Mouse (Mus musculus) regulatory T cell (primary cell): ENCODE results near the gene Hist1h2ae.

ENCODE experiments used
- in situ Hi-C: fragments of 300-600 bp; cut with MboI, MseI; formaldehyde crosslinking; loops from one replicate; pipeline ENCODE4 v1.15.1; 2025; ENCODE audit warnings: high pct_unique_total_duplicates

Hist1h2ae gene

GRCm38 (mm10) chr13:23529480-23530165 lies 41.4 kb downstream of the Hist1h2ae start:
- in situ Hi-C loops: loop anchor here (5.0 to 10.0 kb wide), 3 partner anchors 55 to 1817 kb away; partner anchors contain the start of genes Hist1h2ah, Hist1h2bk and Hist1h4d

GRCm38 (mm10) chr13:23529005-23529404 lies 42.0 kb downstream of the Hist1h2ae start:
- in situ Hi-C loops: no loop called here

- in situ Hi-C loops: no loop called here
Observed at GRCm38 (mm10) chr13:23526312-23526711, 44.7 kb downstream of the Hist1h2ae start.

- in situ Hi-C loops: no loop called here
Observed at GRCm38 (mm10) chr13:23525901-23526300, 45.1 kb downstream of the Hist1h2ae start.

GRCm38 (mm10) chr13:23524654-23525053 lies 46.4 kb downstream of the Hist1h2ae start:
- in situ Hi-C loops: loop anchor here (5.0 kb wide), 2 partner anchors 92 to 1472 kb away; no protein-coding TSS in a partner anchor

GRCm38 (mm10) chr13:23523976-23524375 lies 47.0 kb downstream of the Hist1h2ae start:
- in situ Hi-C loops: loop anchor here (5.0 kb wide), 2 partner anchors 92 to 1472 kb away; no protein-coding TSS in a partner anchor

- in situ Hi-C loops: loop anchor here (5.0 kb wide), 2 partner anchors 89 to 1469 kb away; no protein-coding TSS in a partner anchor
Observed at GRCm38 (mm10) chr13:23521703-23522102, 49.3 kb downstream of the Hist1h2ae start.
